In the genomic region with DNA sequence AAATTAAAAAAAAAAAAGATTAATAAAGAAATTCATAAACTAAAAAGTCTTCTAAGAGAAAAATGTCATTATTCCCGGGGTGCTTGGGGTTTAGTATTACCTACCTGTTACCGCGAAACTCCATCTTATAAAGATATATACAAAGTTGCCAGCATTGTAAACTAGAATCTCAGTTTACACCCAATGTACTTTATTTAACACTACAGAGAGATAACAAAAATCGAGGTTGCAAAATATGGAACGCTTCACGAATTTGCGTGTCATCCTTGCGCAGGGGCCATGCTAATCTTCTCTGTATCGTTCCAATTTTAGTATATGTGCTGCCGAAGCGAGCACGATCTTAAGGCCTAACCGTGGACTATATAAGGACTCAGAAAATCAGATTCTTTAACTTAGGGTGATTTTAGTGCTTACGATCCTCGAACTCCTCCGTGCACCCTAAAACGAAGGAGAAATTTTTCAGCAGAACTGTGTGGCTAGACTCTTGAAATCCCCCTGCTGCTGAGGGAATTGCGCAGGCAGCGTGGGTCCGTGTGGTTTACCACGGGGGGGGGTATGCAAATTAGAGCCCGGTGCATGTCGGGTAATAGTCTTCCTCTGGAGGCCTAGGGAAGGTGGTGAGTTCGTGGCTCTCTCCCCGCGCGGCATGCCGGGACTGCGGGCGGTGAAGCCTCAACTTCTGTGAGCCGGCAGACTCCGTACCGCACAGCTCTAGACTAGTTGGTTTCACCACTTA, we compare ENCODE assay signal across 8 mouse cellular contexts.
DNase-seq lines count a peak whose midpoint lies in the region; ATAC-seq lines count a peak whose summit lies in the region.

No protein-coding gene starts in this region.

- ATAC-seq in heart, embryonic 14.5 days (ENCODE audit: insufficient number of reproducible peaks, insufficient read depth, low FRiP score, low read depth), result peak; percentile 88
- ATAC-seq in liver, embryonic 13.5 days (ENCODE audit: low read depth), result peak; percentile 87
- peak; percentile 85 for ATAC-seq in stomach, embryonic 16.5 days (ENCODE audit: insufficient read depth, low FRiP score)

- WGBS in heart, embryonic 14.5 days, result under 1% methylated on average over 33 of the region's 33 CpGs
- WGBS in liver, embryonic 13.5 days (ENCODE audit: insufficient replicate concordance), result under 1% methylated on average over 33 of the region's 33 CpGs
- WGBS in stomach, embryonic 16.5 days, result under 1% methylated on average over 33 of the region's 33 CpGs

- H3K9me3 ChIP-seq in heart, embryonic 14.5 days (ENCODE audit: control insufficient read depth, low read length), result no peaks in the 10 kb centered on the region
- H3K9me3 ChIP-seq in liver, embryonic 13.5 days (replicated peaks), result no peaks in the 10 kb centered on the region
- H3K9me3 ChIP-seq in stomach, embryonic 16.5 days (replicated peaks; ENCODE audit: control insufficient read depth, low read length), result no peaks in the 10 kb centered on the region

- peak overlapping the region; percentile 78 for H3K4me2 ChIP-seq in heart, embryonic 14.5 days (ENCODE audit: low read length)
- peak overlapping the region; percentile 87 for H3K4me2 ChIP-seq in liver, embryonic 13.5 days
- peak overlapping the region; percentile 49 for H3K4me2 ChIP-seq in stomach, embryonic 16.5 days (ENCODE audit: low read depth, low read length)

- H3K36me3 ChIP-seq in heart, embryonic 14.5 days (ENCODE audit: control insufficient read depth, insufficient read depth, low read length), result no peaks in the 10 kb centered on the region
- H3K36me3 ChIP-seq in liver, embryonic 13.5 days, result no peaks in the 10 kb centered on the region
- H3K36me3 ChIP-seq in stomach, embryonic 16.5 days (ENCODE audit: control insufficient read depth, insufficient read depth, low read length), result no peaks in the 10 kb centered on the region

- no peaks in the 10 kb centered on the region for H3K27me3 ChIP-seq in heart, embryonic 14.5 days (ENCODE audit: control insufficient read depth, insufficient read depth, low read length)
- H3K27me3 ChIP-seq in liver, embryonic 13.5 days, result no peaks in the 10 kb centered on the region
- no peaks in the 10 kb centered on the region for H3K27me3 ChIP-seq in stomach, embryonic 16.5 days (ENCODE audit: control insufficient read depth, insufficient read depth, low read length)

- H3K4me1 ChIP-seq in brown adipose tissue, adult 24 weeks (ENCODE audit: control insufficient read depth, insufficient read depth, insufficient read length, low read length), result no peaks in the 10 kb centered on the region
- 0 out of 4 replicates have a peak, but pooled peaks cover 0 to 3% of the 10 kb centered on the region in 2 experiments for H3K4me1 ChIP-seq in heart, embryonic 14.5 days (ENCODE audit: control insufficient read depth in 2 of 2, insufficient read depth in 2 of 2, low read length in 2 of 2)
- peaks cover 18% of the 10 kb centered on the region for H3K4me1 ChIP-seq in liver, embryonic 13.5 days (replicated peaks)
- peaks cover 7% of the 10 kb centered on the region for H3K4me1 ChIP-seq in stomach, embryonic 16.5 days (ENCODE audit: control insufficient read depth, insufficient read depth, low read length)

- H3K9ac ChIP-seq in heart, embryonic 14.5 days (ENCODE audit: low read length), result peak overlapping the region; percentile 90
- peak overlapping the region; percentile 74 for H3K9ac ChIP-seq in liver, embryonic 13.5 days
- H3K9ac ChIP-seq in stomach, embryonic 16.5 days (ENCODE audit: low read length), result peak overlapping the region; percentile 87

- H3K4me3 ChIP-seq in brown adipose tissue, adult 24 weeks (ENCODE audit: insufficient read depth, low read depth, low read length), result peak overlapping the region; percentile 92
- H3K4me3 ChIP-seq in heart, embryonic 14.5 days (ENCODE audit: control insufficient read depth in 1 of 2, insufficient read depth in 1 of 2, low read depth in 1 of 2, low read length in 2 of 2), result peak overlapping the region; percentile 69 to 98
- H3K4me3 ChIP-seq in liver, embryonic 13.5 days (replicated peaks), result peak overlapping the region; percentile 68
- H3K4me3 ChIP-seq in stomach, embryonic 16.5 days (replicated peaks; ENCODE audit: low read length), result peak overlapping the region; percentile 65

- peak overlapping the region; percentile 86 for H3K27ac ChIP-seq in brown adipose tissue, adult 24 weeks (replicated peaks; ENCODE audit: low read depth, low read length)
- peak overlapping the region; percentile 95 to 97 for H3K27ac ChIP-seq in heart, embryonic 14.5 days (replicated peaks in 1 of 2; ENCODE audit: control insufficient read depth in 1 of 2, insufficient read depth in 1 of 2, low read depth in 2 of 2, low read length in 2 of 2)
- peak overlapping the region; percentile 92 for H3K27ac ChIP-seq in liver, embryonic 13.5 days
- peak overlapping the region; percentile 84 for H3K27ac ChIP-seq in stomach, embryonic 16.5 days (ENCODE audit: low read length)

- DNase-seq in CD4-positive, CD25-positive, alpha-beta regulatory T cell, adult 2 months (ENCODE audit: low read depth, low spot score), result peak; percentile 97
- DNase-seq in fibroblast of lung, adult 2 months (ENCODE audit: low read depth), result peak; percentile 72
- peak; percentile 95 for DNase-seq in kidney, postnatal 14 days
- peak; percentile 86 for DNase-seq in liver, embryonic 13.5 days
- DNase-seq in neural tube, embryonic 10.5 days (ENCODE audit: extremely low spot score, low spot score), result peak; percentile 92

Comparison
In these comparisons a context has a peak if more than half of its experiments do, and no peak if none do; other contexts are left out.
1. Peak in every context shown above with its lines: DNase-seq, ATAC-seq, H3K4me3 ChIP-seq and H3K27ac ChIP-seq.